Mouse (Mus musculus) embryonic fibroblast, embryonic 13.5 days (primary cell): ENCODE results near the gene Cdk19.

Source experiments
- CTCF ChIP-seq: IDR thresholded peaks from 2 replicates; pipeline ENCODE4 v1.5.1; 2011; ENCODE audit warnings: mild to moderate bottlenecking, control low read depth, low read length, moderate library complexity, borderline replicate concordance; ENCODE audit not compliant: insufficient read depth
- POLR2A ChIP-seq: IDR thresholded peaks from 2 replicates; pipeline ENCODE4 v1.6.1; 2011; ENCODE audit warnings: low read depth, mild to moderate bottlenecking, control low read depth, low read length, moderate library complexity

GRCm38 (mm10) chr10:40516421-40516820 lies 177.1 kb downstream of the Cdk19 start:
- TF ChIP-seq CTCF, result no peak
- TF ChIP-seq POLR2A, result no peak
